Mouse (Mus musculus): Measurements from ENCODE around the gene Mgat4e. TPM values are rescaled to one million over a fixed set of nuclear protein-coding genes. Genes with fewer than 3 reads are reported as not detected.

Mgat4e gene
- polyA plus RNA-seq, 1 experiment from 2014 or later, result not detected

DNA sequence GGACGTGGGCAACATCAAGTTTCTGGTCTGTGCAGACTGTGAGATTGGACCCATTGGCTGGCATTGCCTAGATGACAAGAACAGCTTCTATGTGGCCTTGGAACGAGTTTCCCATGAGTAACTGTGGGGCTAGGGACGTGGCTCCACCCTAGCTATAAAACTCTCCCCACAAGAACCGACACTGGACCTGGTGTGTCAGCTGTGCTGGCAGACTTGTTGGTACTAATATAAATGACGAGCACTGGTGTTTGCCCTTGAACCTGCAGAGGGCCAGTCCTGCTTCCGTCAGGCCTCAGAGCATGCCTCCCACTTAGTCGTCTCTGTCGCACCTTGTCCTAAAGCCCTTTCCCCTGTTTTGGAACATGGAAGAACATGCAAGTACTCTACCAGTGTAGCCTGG lies 43.3 kb downstream of the Mgat4e start:
- 85% methylated on average over 8 of the region's 8 CpGs for WGBS (ENCODE audit: insufficient replicate concordance)

DNA sequence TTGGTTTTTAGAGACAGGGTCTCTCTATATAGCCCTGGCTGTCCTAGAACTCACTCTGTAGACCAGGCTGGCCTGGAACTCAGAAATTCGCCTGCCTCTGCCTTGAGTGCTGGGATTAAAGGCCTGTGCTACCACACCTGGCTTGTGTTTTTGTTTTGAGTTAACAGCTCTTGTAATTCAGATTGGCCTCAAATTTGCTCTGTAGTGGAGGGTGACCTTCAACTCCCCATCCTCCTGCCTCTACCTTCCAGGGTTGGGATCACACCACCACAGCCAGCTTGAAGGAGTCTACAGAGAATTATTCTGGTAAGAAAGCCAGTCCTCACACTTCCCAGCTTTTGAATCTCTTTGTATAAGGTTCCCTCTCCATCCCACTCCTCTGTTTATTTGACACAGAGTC lies 48.6 kb downstream of the Mgat4e start:
- no peaks in the 10 kb centered on the region for H3K9me3 ChIP-seq (replicated peaks)
- H3K4me3 ChIP-seq, result no peak overlapping the region
- WGBS (ENCODE audit: insufficient replicate concordance), result 69% methylated on average over 1 of the region's 1 CpGs
- H3K4me2 ChIP-seq, result no peak overlapping the region
- no peak overlapping the region for H3K27ac ChIP-seq
- peaks cover 45% of the 10 kb centered on the region for H3K36me3 ChIP-seq
- H3K9ac ChIP-seq, result no peak overlapping the region
- no peaks in the 10 kb centered on the region for H3K27me3 ChIP-seq (replicated peaks)
- ATAC-seq, result no peak
- H3K4me1 ChIP-seq, result peaks cover 4% of the 10 kb centered on the region

More for the DNA sequence above, 43.3 kb downstream of the Mgat4e start:
- no peak overlapping the region for H3K27ac ChIP-seq
- H3K9me3 ChIP-seq (replicated peaks), result no peaks in the 10 kb centered on the region
- no peak overlapping the region for H3K4me2 ChIP-seq
- peaks cover 7% of the 10 kb centered on the region for H3K4me1 ChIP-seq
- H3K27me3 ChIP-seq (replicated peaks), result no peaks in the 10 kb centered on the region
- H3K36me3 ChIP-seq, result peaks cover 63% of the 10 kb centered on the region
- H3K4me3 ChIP-seq, result no peak overlapping the region
- no peak overlapping the region for H3K9ac ChIP-seq
- no peak for ATAC-seq

DNA sequence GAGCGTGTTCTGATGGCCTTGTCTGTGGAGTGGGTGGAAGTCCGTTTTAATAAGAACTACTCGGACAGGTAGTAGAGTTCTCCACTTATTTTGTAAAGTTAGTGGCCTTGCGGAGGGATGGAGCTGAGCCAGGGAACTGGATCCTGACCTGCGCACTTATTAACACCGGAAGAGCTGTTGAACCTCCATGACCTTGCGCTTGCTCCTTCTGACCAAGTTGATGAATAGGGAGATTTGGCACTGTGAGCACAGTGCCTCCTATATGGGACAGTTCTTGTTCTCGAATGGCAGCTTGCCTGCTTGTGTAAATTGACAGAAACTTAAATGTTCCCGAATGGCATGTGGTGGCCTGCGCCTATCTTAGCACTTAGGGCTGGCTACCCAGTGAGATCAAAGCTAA lies 53.5 kb downstream of the Mgat4e start:
- H3K4me2 ChIP-seq, result peak overlapping the region; percentile 88
- peaks cover 27% of the 10 kb centered on the region for H3K36me3 ChIP-seq
- 88% methylated on average over 10 of the region's 10 CpGs for WGBS (ENCODE audit: insufficient replicate concordance)
- peak overlapping the region; percentile 75 for H3K9ac ChIP-seq
- no peaks in the 10 kb centered on the region for H3K9me3 ChIP-seq (replicated peaks)
- no peak overlapping the region for H3K27ac ChIP-seq
- H3K27me3 ChIP-seq (replicated peaks), result no peaks in the 10 kb centered on the region
- no peak for ATAC-seq
- H3K4me1 ChIP-seq, result peaks cover 36% of the 10 kb centered on the region
- H3K4me3 ChIP-seq, result peak overlapping the region; percentile 73

DNA sequence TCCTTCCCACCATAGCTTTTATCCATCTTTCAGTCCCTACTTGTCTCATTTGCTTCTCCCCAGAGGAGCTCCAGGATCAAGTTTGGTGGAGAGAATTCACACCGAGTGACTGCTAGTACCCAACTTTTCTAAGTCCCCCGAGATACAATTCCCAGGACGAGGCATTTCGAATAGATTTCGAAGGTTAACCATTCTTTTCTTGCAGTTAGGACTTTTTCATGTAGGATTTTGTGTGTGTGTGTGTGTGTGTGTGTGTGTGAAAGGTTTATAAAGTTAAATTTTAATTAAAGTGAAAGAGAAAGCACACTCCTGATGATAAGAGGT lies 54.3 kb downstream of the Mgat4e start:
- H3K4me2 ChIP-seq, result peak overlapping the region; percentile 88
- peak overlapping the region; percentile 94 for H3K27ac ChIP-seq
- 13% methylated on average over 5 of the region's 5 CpGs for WGBS (ENCODE audit: insufficient replicate concordance)
- H3K4me3 ChIP-seq, result peak overlapping the region; percentile 73
- H3K4me1 ChIP-seq, result peaks cover 40% of the 10 kb centered on the region
- peaks cover 34% of the 10 kb centered on the region for H3K36me3 ChIP-seq
- no peak for ATAC-seq
- H3K27me3 ChIP-seq (replicated peaks), result no peaks in the 10 kb centered on the region
- H3K9me3 ChIP-seq (replicated peaks), result no peaks in the 10 kb centered on the region
- peak overlapping the region; percentile 75 for H3K9ac ChIP-seq

DNA sequence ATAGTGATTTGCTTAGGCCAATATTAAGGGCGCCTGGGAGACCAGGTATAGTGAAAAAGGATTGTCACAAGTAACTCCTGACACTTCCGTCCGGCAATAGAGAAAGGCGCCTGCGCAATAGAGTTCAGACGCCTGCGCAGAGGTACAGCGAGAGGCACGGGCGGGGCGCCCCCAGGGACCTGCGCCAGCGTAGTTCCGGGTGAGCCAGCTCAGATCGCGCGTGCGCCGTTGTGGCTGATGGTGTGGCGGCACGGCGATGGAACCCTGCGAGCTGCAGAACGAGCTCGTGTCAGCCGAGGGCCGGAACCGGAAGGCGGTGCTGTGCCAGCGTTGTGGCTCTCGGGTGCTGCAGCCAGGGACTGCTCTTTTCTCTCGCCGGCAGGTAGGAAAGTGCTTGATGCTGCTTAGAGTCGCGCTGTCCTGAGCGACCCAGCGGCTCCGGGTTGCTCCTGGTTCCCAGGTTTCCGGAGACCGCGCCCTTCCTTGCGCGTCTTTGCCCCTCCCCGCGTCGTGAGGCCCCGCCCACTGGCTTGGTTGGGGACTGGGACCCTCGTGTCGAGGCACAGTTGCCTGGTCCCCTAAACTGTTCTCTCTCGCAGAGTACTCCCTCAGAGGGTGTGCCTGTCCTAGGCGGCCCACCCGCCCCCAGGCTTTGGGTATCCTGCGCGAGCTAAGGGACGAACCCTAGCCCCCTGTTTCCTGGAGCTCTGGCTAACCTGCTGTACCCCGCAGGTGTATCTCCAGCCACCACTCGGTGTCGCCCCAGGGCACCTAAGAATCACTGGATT lies 54.9 kb downstream of the Mgat4e start, which contains the start of gene Rabif:
Rabif (plus strand) TSS at position 221 of the 788 bp plus-strand sequence.
- peak; percentile 97 for ATAC-seq
- H3K4me1 ChIP-seq, result peaks cover 40% of the 10 kb centered on the region

DNA sequence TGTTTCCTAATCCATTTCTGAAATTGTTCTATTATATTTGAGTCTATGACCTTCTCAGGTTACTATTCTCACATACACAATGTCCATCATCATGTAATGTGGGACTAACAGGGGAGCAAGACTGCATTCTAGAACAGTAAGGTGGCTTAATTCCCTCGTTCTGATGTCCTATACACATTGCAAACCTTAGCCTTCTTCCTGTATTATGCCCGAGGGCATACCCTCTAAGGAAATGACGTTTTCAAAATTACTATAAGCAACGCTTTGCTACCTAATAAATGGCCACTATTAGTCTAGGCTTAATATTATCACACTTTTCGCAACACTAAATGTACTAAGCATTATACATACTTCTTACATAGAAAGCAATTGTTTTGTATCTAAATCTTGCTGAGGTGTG lies 55.5 kb downstream of the Mgat4e start:
- ATAC-seq, result no peak
- WGBS (ENCODE audit: insufficient replicate concordance), result 15% methylated on average over 5 of the region's 5 CpGs

More for the DNA sequence above, 54.9 kb downstream of the Mgat4e start, which contains the start of gene Rabif:
- Histone ChIP-seq H3K9ac (peak within 1 kb of the TSS; percentile 75), H3K4me2 (peak within 1 kb of the TSS; percentile 88), H3K27ac (peak within 1 kb of the TSS; percentile 94), H3K27me3 (replicated peaks) (no peaks in the 10 kb centered on the region), H3K9me3 (replicated peaks) (no peaks in the 10 kb centered on the region), H3K4me3 (peak within 1 kb of the TSS; percentile 73), H3K36me3 (peaks cover 39% of the 10 kb centered on the region)
- WGBS (ENCODE audit: insufficient replicate concordance), result under 1% methylated on average over 58 of the region's 58 CpGs

DNA sequence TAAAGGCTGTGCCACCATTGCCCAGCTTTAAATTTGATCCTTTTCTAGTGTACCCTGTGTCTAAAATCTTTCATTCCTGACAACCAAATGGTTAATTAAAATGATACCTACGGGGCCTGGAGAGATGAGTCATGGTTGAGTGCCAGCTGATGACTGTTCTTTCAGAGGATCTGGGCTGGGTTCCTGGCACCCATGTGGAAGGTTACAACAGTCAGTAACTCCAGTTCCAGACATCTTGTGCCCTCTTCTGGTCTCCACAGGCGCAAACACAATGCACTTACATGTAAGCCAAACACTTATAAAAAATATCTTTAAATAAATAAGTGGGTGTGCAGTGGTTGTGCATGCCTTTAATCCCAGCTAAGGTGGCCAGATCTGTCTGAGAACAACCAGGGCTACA lies 56.0 kb downstream of the Mgat4e start:
- Histone ChIP-seq H3K27me3 (replicated peaks) (no peaks in the 10 kb centered on the region), H3K27ac (peak overlapping the region; percentile 94), H3K9me3 (replicated peaks) (no peaks in the 10 kb centered on the region), H3K36me3 (peaks cover 41% of the 10 kb centered on the region), H3K4me2 (peak overlapping the region; percentile 88), H3K4me1 (peaks cover 40% of the 10 kb centered on the region), H3K4me3 (peak overlapping the region; percentile 73), H3K9ac (peak overlapping the region; percentile 75; the same call in 1 of the 2 replicates)
- no peak for ATAC-seq
- WGBS (ENCODE audit: insufficient replicate concordance), result 83% methylated on average over 2 of the region's 2 CpGs

More for the DNA sequence above, 55.5 kb downstream of the Mgat4e start:
- Histone ChIP-seq H3K4me3 (peak overlapping the region; percentile 73), H3K9ac (peak overlapping the region; percentile 75), H3K27ac (peak overlapping the region; percentile 94), H3K9me3 (replicated peaks) (no peaks in the 10 kb centered on the region), H3K4me2 (peak overlapping the region; percentile 88), H3K27me3 (replicated peaks) (no peaks in the 10 kb centered on the region), H3K4me1 (peaks cover 40% of the 10 kb centered on the region), H3K36me3 (peaks cover 41% of the 10 kb centered on the region)

DNA sequence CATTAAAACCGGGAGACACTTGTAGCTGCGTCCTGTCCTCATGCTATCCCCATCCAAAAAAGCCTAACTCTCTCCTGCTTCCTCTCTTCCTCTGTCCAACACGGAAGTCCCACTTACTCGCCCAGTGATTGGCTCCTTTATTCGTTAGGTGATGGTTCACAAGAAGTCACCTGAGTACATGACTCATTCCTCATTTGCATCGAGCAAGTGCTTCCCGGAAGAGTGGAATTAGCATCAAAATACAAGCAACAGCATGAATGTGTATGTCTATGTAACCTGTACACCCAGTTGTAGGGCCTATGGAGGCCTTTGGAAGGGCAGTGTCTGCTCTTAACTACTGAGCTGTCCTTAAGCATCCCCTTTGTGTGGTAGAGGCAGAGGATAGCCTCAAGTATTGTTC lies 57.2 kb downstream of the Mgat4e start:
- Histone ChIP-seq H3K27ac (peak overlapping the region; percentile 66; the same call in 1 of the 2 replicates), H3K36me3 (peaks cover 51% of the 10 kb centered on the region), H3K27me3 (replicated peaks) (no peaks in the 10 kb centered on the region), H3K9me3 (replicated peaks) (no peaks in the 10 kb centered on the region), H3K4me3 (no peak overlapping the region), H3K4me2 (no peak overlapping the region), H3K9ac (no peak overlapping the region), H3K4me1 (peaks cover 40% of the 10 kb centered on the region)
- no peak for ATAC-seq
- 76% methylated on average over 7 of the region's 7 CpGs for WGBS (ENCODE audit: insufficient replicate concordance)

Other genes starting within 250 kb of the Mgat4e start
- gene Ppfia4, start 216.8 kb downstream of the Mgat4e start, polyA plus RNA-seq (2016; fragmentation: Nextera tagmentation; extraction: Ambion mirVana), result 1.5 TPM in 2 replicates
- 62.9 and 69.7 TPM in 2 replicates for gene Tmem183a, start 187.7 kb downstream of the Mgat4e start, polyA plus RNA-seq (2016; fragmentation: Nextera tagmentation; extraction: Ambion mirVana)
- gene 4933406M09Rik, start 163.7 kb downstream of the Mgat4e start, polyA plus RNA-seq (2016; fragmentation: Nextera tagmentation; extraction: Ambion mirVana), result not detected in 2 replicates
- 23.0 and 24.8 TPM in 2 replicates for gene Cyb5r1, start 144.1 kb downstream of the Mgat4e start, polyA plus RNA-seq (2016; fragmentation: Nextera tagmentation; extraction: Ambion mirVana)
- 113 and 114 TPM in 2 replicates for gene Adipor1, start 134.3 kb downstream of the Mgat4e start, polyA plus RNA-seq (2016; fragmentation: Nextera tagmentation; extraction: Ambion mirVana)
- 40.2 and 41.7 TPM in 2 replicates for gene Klhl12, start 94.2 kb downstream of the Mgat4e start, polyA plus RNA-seq (2016; fragmentation: Nextera tagmentation; extraction: Ambion mirVana)
- 23.5 and 24.2 TPM in 2 replicates for gene Rabif, start 55.0 kb downstream of the Mgat4e start, polyA plus RNA-seq (2016; fragmentation: Nextera tagmentation; extraction: Ambion mirVana)
- gene Kdm5b, start 10.5 kb upstream of the Mgat4e start, polyA plus RNA-seq (2016; fragmentation: Nextera tagmentation; extraction: Ambion mirVana), result 16.1 and 16.5 TPM in 2 replicates
- 0.06 and 0.32 TPM in 2 replicates for gene Syt2, start 97.0 kb upstream of the Mgat4e start, polyA plus RNA-seq (2016; fragmentation: Nextera tagmentation; extraction: Ambion mirVana)